Mouse (Mus musculus): ENCODE measurements around the gene Dhx58.

GRCm38 (mm10) chr11:100673169-100673568 lies 30.9 kb downstream of the Dhx58 start:
- TF ChIP-seq CTCF (IDR thresholded peaks at IDR 0.05; ENCODE audit: low read depth) (no peak), EP300 (optimal IDR thresholded peaks at IDR 0.05) (no peak)

Data from stomach, postnatal 0 days (tissue).